Mouse (Mus musculus) testis, adult 2 months (tissue): ENCODE results near the gene Acaca.

ENCODE experiments used
- CTCF ChIP-seq: fragments of 200-500 bp; IDR thresholded peaks from 2 replicates; pipeline ENCODE4 v1.5.1; 2012; ENCODE audit warnings: low read depth, mild to moderate bottlenecking, inconsistent platforms, low read length, moderate library complexity; ENCODE audit not compliant: control insufficient read depth, insufficient read depth, insufficient replicate concordance
- POLR2A ChIP-seq: fragments of 200-500 bp; IDR thresholded peaks from 2 replicates; pipeline ENCODE4 v1.6.1; 2012; ENCODE audit warnings: low read depth, mild to moderate bottlenecking, inconsistent platforms, low read length, moderate library complexity; ENCODE audit not compliant: control insufficient read depth

GRCm38 (mm10) chr11:84332860-84333259, 203.4 kb downstream of the Acaca start:
- no peak for TF ChIP-seq CTCF
- no peak for TF ChIP-seq POLR2A
